Mouse (Mus musculus) adrenal gland, adult 18-20 months (tissue): ENCODE results near the gene R3hdm2. TPM values are rescaled to one million over a fixed set of nuclear protein-coding genes. Genes with fewer than 3 reads are reported as not detected.
A peak's percentile ranks its signal among the peaks of the same experiment; 100 is the strongest.

Source experiments
- DNase-seq, 2 experiments: peaks; one replicate each; pipeline ENCODE4 v3.0.0; 2021 to 2022; ENCODE audit warnings: low spot score in 2 of 2
- total RNA-seq, 2 experiments: library from RNA; stranded (reverse); gene quantifications; 1 replicate in 1 of 2; 2 replicates in 1 of 2; pipeline ENCODE4 v1.2.3; 2021

Gene R3hdm2
- total RNA-seq, 2 experiments from 2014 or later: 104 to 117 TPM

- DNase-seq: no peak
These were observed 135.3 kb downstream of the R3hdm2 start for GRCm38 (mm10) chr10:127515271-127515982.

GRCm38 (mm10) chr10:127515983-127516459 lies 135.9 kb downstream of the R3hdm2 start:
- no peak for DNase-seq

- DNase-seq: no peak
These were observed 136.6 kb downstream of the R3hdm2 start for GRCm38 (mm10) chr10:127516576-127517260.

GRCm38 (mm10) chr10:127517941-127518340 lies 137.8 kb downstream of the R3hdm2 start:
- no peak for DNase-seq

GRCm38 (mm10) chr10:127519041-127519701 lies 139.0 kb downstream of the R3hdm2 start:
- DNase-seq: no peak

- no peak for DNase-seq
These were observed 140.0 kb downstream of the R3hdm2 start for GRCm38 (mm10) chr10:127519903-127520713.

- DNase-seq: no peak
These were observed 140.7 kb downstream of the R3hdm2 start for GRCm38 (mm10) chr10:127520714-127521357.

- DNase-seq: no peak
These were observed 141.5 kb downstream of the R3hdm2 start for GRCm38 (mm10) chr10:127521611-127522080.

- DNase-seq: peak; percentile 75 to 76
These were observed 142.0 kb downstream of the R3hdm2 start, which contains the start of gene Shmt2 for GRCm38 (mm10) chr10:127522088-127522581. Shmt2 (minus strand) TSS chr10:127522444.

- no peak for DNase-seq
These were observed 144.6 kb downstream of the R3hdm2 start for GRCm38 (mm10) chr10:127524646-127525255.

GRCm38 (mm10) chr10:127526048-127526447 lies 145.9 kb downstream of the R3hdm2 start:
- DNase-seq: no peak

GRCm38 (mm10) chr10:127526681-127527080 lies 146.6 kb downstream of the R3hdm2 start:
- peak; percentile 56 to 65 for DNase-seq

GRCm38 (mm10) chr10:127527481-127527880 lies 147.4 kb downstream of the R3hdm2 start:
- no peak for DNase-seq

GRCm38 (mm10) chr10:127530945-127531344 lies 150.8 kb downstream of the R3hdm2 start:
- no peak for DNase-seq

GRCm38 (mm10) chr10:127531548-127531947 lies 151.4 kb downstream of the R3hdm2 start:
- no peak for DNase-seq

- peak in 1 of 2 experiments; percentile 38 for DNase-seq
These were observed 154.2 kb downstream of the R3hdm2 start, which contains the start of gene Nxph4 for GRCm38 (mm10) chr10:127534036-127534928. Nxph4 (minus strand) TSS chr10:127534559.

- DNase-seq: no peak
These were observed 154.8 kb downstream of the R3hdm2 start for GRCm38 (mm10) chr10:127534929-127535384.

GRCm38 (mm10) chr10:127536586-127537314 lies 156.6 kb downstream of the R3hdm2 start:
- peak in 1 of 2 experiments; percentile 47 for DNase-seq
